Comparison of ENCODE assay signal across 13 mouse cellular contexts in genomic region chr7:127711456-127711855, GRCm38 (mm10). TPM values are rescaled to one million over a fixed set of nuclear protein-coding genes. Genes with fewer than 3 reads are reported as not detected.
DNase-seq lines count a peak whose midpoint lies in the region; ATAC-seq and TF ChIP-seq lines count a peak whose summit lies in the region.
"Had no signal": no experiment of that assay in that cellular context is flagged by ENCODE, and none has a peak within 500 bp of the region (broad histone marks: within the 10 kb centered on the region; RNA-seq: fewer than 3 reads in every experiment).

No protein-coding gene starts in this region.

- no peak overlapping the region for H3K4me2 ChIP-seq in heart, embryonic 15.5 days
- no peak overlapping the region for H3K4me2 ChIP-seq in lung, embryonic 16.5 days (ENCODE audit: low read depth, low read length)
- peak overlapping the region; percentile 72 for H3K4me2 ChIP-seq in embryonic facial prominence, embryonic 14.5 days (ENCODE audit: low read depth, low read length)
- H3K4me2 ChIP-seq in stomach, embryonic 15.5 days, result no peak overlapping the region; the same call in 1 of the 2 replicates

- peak overlapping the region; percentile 89; the same call in 1 of the 2 replicates for H3K27ac ChIP-seq in heart, embryonic 15.5 days
- H3K27ac ChIP-seq in lung, embryonic 16.5 days (ENCODE audit: low read length), result peak overlapping the region; percentile 93
- peak overlapping the region; percentile 97 for H3K27ac ChIP-seq in embryonic facial prominence, embryonic 14.5 days (replicated peaks; ENCODE audit: low read depth, low read length)
- peak overlapping the region; percentile 97 for H3K27ac ChIP-seq in stomach, embryonic 15.5 days

- no peak overlapping the region for H3K9ac ChIP-seq in heart, embryonic 15.5 days
- H3K9ac ChIP-seq in lung, embryonic 16.5 days (ENCODE audit: low read length), result no peak overlapping the region
- peak overlapping the region; percentile 30; the same call in 1 of the 2 replicates for H3K9ac ChIP-seq in embryonic facial prominence, embryonic 14.5 days (ENCODE audit: low read depth, low read length)
- no peak overlapping the region for H3K9ac ChIP-seq in stomach, embryonic 15.5 days
- H3K9ac ChIP-seq: midbrain, embryonic 12.5 days; neural tube, embryonic 15.5 days had no signal

- no peak for TF ChIP-seq POLR2A in lung, adult 2 months (IDR thresholded peaks at IDR 0.05; ENCODE audit: borderline replicate concordance, extremely low read depth, low read depth, low read length)

- 70% methylated on average over 3 of the region's 3 CpGs for WGBS in heart, embryonic 15.5 days
- WGBS in lung, embryonic 16.5 days, result 53% methylated on average over 3 of the region's 3 CpGs
- 52% methylated on average over 3 of the region's 3 CpGs for WGBS in lung, adult 2 months
- 54% methylated on average over 3 of the region's 3 CpGs for WGBS in embryonic facial prominence, embryonic 14.5 days
- 57% methylated on average over 3 of the region's 3 CpGs for WGBS in stomach, embryonic 15.5 days

- H3K4me3 ChIP-seq in heart, embryonic 15.5 days, result no peak overlapping the region
- no peak overlapping the region for H3K4me3 ChIP-seq in lung, embryonic 16.5 days (ENCODE audit: low read length)
- no peak overlapping the region for H3K4me3 ChIP-seq in lung, adult 2 months (replicated peaks; ENCODE audit: extremely low read depth, low read depth, low read length)
- no peak overlapping the region for H3K4me3 ChIP-seq in embryonic facial prominence, embryonic 14.5 days (ENCODE audit: low read depth, low read length)
- H3K4me3 ChIP-seq in stomach, embryonic 15.5 days (replicated peaks), result no peak overlapping the region
- H3K4me3 ChIP-seq: midbrain, embryonic 12.5 days had no signal

- H3K9me3 ChIP-seq in heart, embryonic 15.5 days (replicated peaks), result no peaks in the 10 kb centered on the region
- no peaks in the 10 kb centered on the region for H3K9me3 ChIP-seq in lung, embryonic 16.5 days (ENCODE audit: control insufficient read depth, low read length)
- H3K9me3 ChIP-seq in embryonic facial prominence, embryonic 14.5 days (ENCODE audit: control insufficient read depth, low read length), result no peaks in the 10 kb centered on the region
- H3K9me3 ChIP-seq in stomach, embryonic 15.5 days, result no peaks in the 10 kb centered on the region
- H3K9me3 ChIP-seq: midbrain, embryonic 12.5 days; neural tube, embryonic 15.5 days had no signal

- no peak for DNase-seq in heart, postnatal 25 days (ENCODE audit: low spot score)
- no peak for DNase-seq in lung, adult 2 months
- DNase-seq in embryonic facial prominence, embryonic 14.5 days (ENCODE audit: low spot score), result peak; percentile 80
- DNase-seq in left cerebral cortex, adult 11 months (ENCODE audit: low spot score), result no peak
- DNase-seq in right cerebral cortex, postnatal 25 days, result no peak

- intact Hi-C loops in heart, postnatal 25 days (cut with DNase I), result loop anchor here (5.0 kb wide), 1 partner anchor 36 kb away; no protein-coding TSS in a partner anchor

- TF ChIP-seq CTCF in lung, adult 2 months (IDR thresholded peaks at IDR 0.05; ENCODE audit: insufficient read depth, low read length), result no peak

- 0 out of 2 replicates have a peak, but pooled peaks cover 1% of the 10 kb centered on the region for H3K36me3 ChIP-seq in heart, embryonic 15.5 days
- no peaks in the 10 kb centered on the region for H3K36me3 ChIP-seq in lung, embryonic 16.5 days (ENCODE audit: control insufficient read depth, insufficient read depth, low read length)
- H3K36me3 ChIP-seq in embryonic facial prominence, embryonic 14.5 days (ENCODE audit: control insufficient read depth, insufficient read depth, low read length), result peaks cover 15% of the 10 kb centered on the region
- 0 out of 2 replicates have a peak, but pooled peaks cover 4% of the 10 kb centered on the region for H3K36me3 ChIP-seq in stomach, embryonic 15.5 days

- H3K4me1 ChIP-seq in heart, embryonic 15.5 days (replicated peaks), result peaks cover 32% of the 10 kb centered on the region
- peaks cover 33% of the 10 kb centered on the region for H3K4me1 ChIP-seq in lung, embryonic 16.5 days (replicated peaks; ENCODE audit: control insufficient read depth, insufficient read depth, low read length)
- peaks cover 3% of the 10 kb centered on the region for H3K4me1 ChIP-seq in lung, adult 2 months (ENCODE audit: control insufficient read depth, insufficient read depth, low read length)
- peaks cover 36% of the 10 kb centered on the region for H3K4me1 ChIP-seq in embryonic facial prominence, embryonic 14.5 days (ENCODE audit: control insufficient read depth, insufficient read depth, low read length)
- H3K4me1 ChIP-seq in stomach, embryonic 15.5 days, result peaks cover 44% of the 10 kb centered on the region

- no peaks in the 10 kb centered on the region; the same call in 1 of the 2 replicates for H3K27me3 ChIP-seq in heart, embryonic 15.5 days
- H3K27me3 ChIP-seq in lung, embryonic 16.5 days (ENCODE audit: control insufficient read depth, insufficient read depth, low read depth, low read length), result no peaks in the 10 kb centered on the region
- H3K27me3 ChIP-seq in embryonic facial prominence, embryonic 14.5 days (replicated peaks; ENCODE audit: control insufficient read depth, insufficient read depth, low read length), result no peaks in the 10 kb centered on the region
- no peaks in the 10 kb centered on the region for H3K27me3 ChIP-seq in stomach, embryonic 15.5 days (replicated peaks)
- H3K27me3 ChIP-seq: midbrain, embryonic 12.5 days; neural tube, embryonic 15.5 days had no signal

- ATAC-seq in heart, embryonic 15.5 days (replicated peaks; ENCODE audit: insufficient number of reproducible peaks, insufficient read depth, low FRiP score, low read depth), result no peak
- no peak for ATAC-seq in lung, embryonic 16.5 days (ENCODE audit: low read depth)
- no peak for ATAC-seq in embryonic facial prominence, embryonic 14.5 days (ENCODE audit: low read depth)
- ATAC-seq in stomach, embryonic 15.5 days (ENCODE audit: insufficient read depth, low FRiP score, low read depth), result no peak

RNA-seq across cellular contexts. Expression of gene Ctf1, which starts 1.1 kb away (rescaled TPM):
- polyA plus RNA-seq in heart, embryonic 15.5 days (2015; fragmentation: Nextera tagmentation; extraction: Ambion mirVana), result 4.7 and 8.4 TPM in 2 replicates
- total RNA-seq in heart, postnatal 25 days (2021), result 1 to 10 TPM; 7.1 to 9.3 TPM
- 11.4 and 11.8 TPM in 2 replicates for polyA plus RNA-seq in lung, embryonic 16.5 days (2015; fragmentation: Nextera tagmentation; extraction: Ambion mirVana)
- polyA plus RNA-seq in lung, adult 2 months (2012; rRNA removed), result 20.1 and 21.1 TPM in 2 replicates
- polyA plus RNA-seq in embryonic facial prominence, embryonic 14.5 days (2014; fragmentation: Nextera tagmentation; extraction: Ambion mirVana), result 20.9 and 23.8 TPM in 2 replicates
- polyA plus RNA-seq in stomach, embryonic 15.5 days (2015; fragmentation: Nextera tagmentation; extraction: Ambion mirVana), result 15.6 and 17.0 TPM in 2 replicates

RNA-seq across cellular contexts. Expression of gene Bcl7c, which starts 2.7 kb away (rescaled TPM):
- polyA plus RNA-seq in heart, embryonic 15.5 days (2015; fragmentation: Nextera tagmentation; extraction: Ambion mirVana), result 37.2 and 45.7 TPM in 2 replicates
- 10 to 100 TPM; 36.6 to 41.5 TPM for total RNA-seq in heart, postnatal 25 days (2021)
- 40.5 and 46.1 TPM in 2 replicates for polyA plus RNA-seq in lung, embryonic 16.5 days (2015; fragmentation: Nextera tagmentation; extraction: Ambion mirVana)
- polyA plus RNA-seq in lung, adult 2 months (2012; rRNA removed), result 22.0 and 26.8 TPM in 2 replicates
- polyA plus RNA-seq in embryonic facial prominence, embryonic 14.5 days (2014; fragmentation: Nextera tagmentation; extraction: Ambion mirVana), result 84.2 and 86.6 TPM in 2 replicates
- polyA plus RNA-seq in stomach, embryonic 15.5 days (2015; fragmentation: Nextera tagmentation; extraction: Ambion mirVana), result 59.3 and 63.4 TPM in 2 replicates

RNA-seq across cellular contexts. Expression of gene Ctf2, which starts 20.5 kb away (rescaled TPM):
- polyA plus RNA-seq in heart, embryonic 15.5 days (2015; fragmentation: Nextera tagmentation; extraction: Ambion mirVana), result 0.20 TPM in 1 of 2 replicates, not detected in the other
- total RNA-seq in heart, postnatal 25 days (2021), result not detected
- polyA plus RNA-seq in lung, embryonic 16.5 days (2015; fragmentation: Nextera tagmentation; extraction: Ambion mirVana), result 0.23 and 0.24 TPM in 2 replicates
- not detected in 2 replicates for polyA plus RNA-seq in lung, adult 2 months (2012; rRNA removed)
- 0.14 and 0.35 TPM in 2 replicates for polyA plus RNA-seq in embryonic facial prominence, embryonic 14.5 days (2014; fragmentation: Nextera tagmentation; extraction: Ambion mirVana)
- 0.24 and 0.26 TPM in 2 replicates for polyA plus RNA-seq in stomach, embryonic 15.5 days (2015; fragmentation: Nextera tagmentation; extraction: Ambion mirVana)
- total RNA-seq: hematopoietic stem cell, adult 5-6 weeks; layer of hippocampus, postnatal 25 days had no signal
- polyA plus RNA-seq: spleen, adult 2 months had no signal

RNA-seq across cellular contexts. Expression of gene Fbxl19, which starts 32.9 kb away (rescaled TPM):
- 1.4 and 2.2 TPM in 2 replicates for polyA plus RNA-seq in heart, embryonic 15.5 days (2015; fragmentation: Nextera tagmentation; extraction: Ambion mirVana)
- 1 to 10 TPM; 3.0 to 4.2 TPM for total RNA-seq in heart, postnatal 25 days (2021)
- polyA plus RNA-seq in lung, embryonic 16.5 days (2015; fragmentation: Nextera tagmentation; extraction: Ambion mirVana), result 3.1 and 3.8 TPM in 2 replicates
- polyA plus RNA-seq in lung, adult 2 months (2012; rRNA removed), result 25.9 and 27.3 TPM in 2 replicates
- polyA plus RNA-seq in embryonic facial prominence, embryonic 14.5 days (2014; fragmentation: Nextera tagmentation; extraction: Ambion mirVana), result 3.0 and 3.8 TPM in 2 replicates
- polyA plus RNA-seq in stomach, embryonic 15.5 days (2015; fragmentation: Nextera tagmentation; extraction: Ambion mirVana), result 3.8 and 4.8 TPM in 2 replicates

RNA-seq across cellular contexts. Expression of gene Orai3, which starts 58.2 kb away (rescaled TPM):
- polyA plus RNA-seq in heart, embryonic 15.5 days (2015; fragmentation: Nextera tagmentation; extraction: Ambion mirVana), result 15.6 and 21.7 TPM in 2 replicates
- total RNA-seq in heart, postnatal 25 days (2021), result 10 to 100 TPM; 16.5 to 19.4 TPM
- polyA plus RNA-seq in lung, embryonic 16.5 days (2015; fragmentation: Nextera tagmentation; extraction: Ambion mirVana), result 29.1 and 32.7 TPM in 2 replicates
- polyA plus RNA-seq in lung, adult 2 months (2012; rRNA removed), result 39.1 and 45.6 TPM in 2 replicates
- polyA plus RNA-seq in embryonic facial prominence, embryonic 14.5 days (2014; fragmentation: Nextera tagmentation; extraction: Ambion mirVana), result 10.4 and 11.9 TPM in 2 replicates
- polyA plus RNA-seq in stomach, embryonic 15.5 days (2015; fragmentation: Nextera tagmentation; extraction: Ambion mirVana), result 29.2 and 29.6 TPM in 2 replicates
